Mouse (Mus musculus) kidney, adult 2 months (tissue): Measurements from ENCODE around the gene Aatk. TPM values are rescaled to one million over a fixed set of nuclear protein-coding genes. Genes with fewer than 3 reads are reported as not detected.

Experiments
- DNase-seq: peaks from one replicate; pipeline ENCODE4 v3.0.0; 2021
- H3K27ac ChIP-seq: fragments of 200-500 bp; 2 replicates; pipeline ENCODE4 v1.5.1; 2012; ENCODE audit warnings: low read depth, low read length, control low read depth, inconsistent platforms; ENCODE audit not compliant: insufficient read depth
- H3K27me3 ChIP-seq: fragments of 200-500 bp; replicated peaks from 2 replicates; pipeline ENCODE4 v1.6.1; 2012; ENCODE audit warnings: mild to moderate bottlenecking, moderate library complexity, low read length, inconsistent platforms; ENCODE audit not compliant: control insufficient read depth, insufficient read depth
- H3K36me3 ChIP-seq: fragments of 200-500 bp; 2 replicates; pipeline ENCODE4 v1.6.1; 2012; ENCODE audit warnings: mild to moderate bottlenecking, moderate library complexity, low read length, inconsistent platforms; ENCODE audit not compliant: control insufficient read depth, insufficient read depth
- H3K4me1 ChIP-seq: fragments of 200-500 bp; 2 replicates; pipeline ENCODE4 v1.6.1; 2011; ENCODE audit warnings: low read length; ENCODE audit not compliant: control insufficient read depth, insufficient read depth
- H3K4me3 ChIP-seq: fragments of 200-500 bp; 2 replicates; pipeline ENCODE4 v1.5.1; 2011; ENCODE audit warnings: mild to moderate bottlenecking, low read depth, low read length, control low read depth; ENCODE audit not compliant: insufficient read depth
- CTCF ChIP-seq: fragments of 200-500 bp; conservative IDR thresholded peaks from 2 replicates; pipeline ENCODE4 v1.5.1; 2011; ENCODE audit warnings: low read depth, mild to moderate bottlenecking, control low read depth, low read length, moderate library complexity, mixed read lengths; ENCODE audit not compliant: insufficient read depth, insufficient read length
- POLR2A ChIP-seq: fragments of 200-500 bp; IDR thresholded peaks from one replicate; pipeline ENCODE4 v1.6.1; 2011; ENCODE audit warnings: low read depth, low read length, control low read depth
- WGBS: fragments of 180-500 bp; shearing (Covaris S2); methylation state at CpG from one replicate; pipeline ENCODE4 v1.1.7; 2018; 5-methylcytosine and 5-hydroxymethylcytosine counted together
- polyA plus RNA-seq: library from polyadenylated mRNA; depleted of rRNA; stranded (reverse); fragments of >200 nt; gene quantifications from 2 replicates; pipeline ENCODE4 v1.2.3, GENCODE M21; 2012

Gene Aatk
- polyA plus RNA-seq, 1 experiment: 5.1 TPM

GRCm38 (mm10) chr11:120032052-120032451, 14.9 kb downstream of the Aatk start:
- 57% methylated on average over 8 of the region's 8 CpGs for WGBS
- DNase-seq: no peak
- no peak overlapping the region for H3K4me3 ChIP-seq
- no peaks in the 10 kb centered on the region for H3K36me3 ChIP-seq
- H3K27me3 ChIP-seq: no peaks in the 10 kb centered on the region
- no peak overlapping the region for H3K27ac ChIP-seq
- TF ChIP-seq CTCF: no peak
- TF ChIP-seq POLR2A: no peak
- peaks cover 6% of the 10 kb centered on the region; the same call in 1 of the 2 replicates for H3K4me1 ChIP-seq

DNA sequence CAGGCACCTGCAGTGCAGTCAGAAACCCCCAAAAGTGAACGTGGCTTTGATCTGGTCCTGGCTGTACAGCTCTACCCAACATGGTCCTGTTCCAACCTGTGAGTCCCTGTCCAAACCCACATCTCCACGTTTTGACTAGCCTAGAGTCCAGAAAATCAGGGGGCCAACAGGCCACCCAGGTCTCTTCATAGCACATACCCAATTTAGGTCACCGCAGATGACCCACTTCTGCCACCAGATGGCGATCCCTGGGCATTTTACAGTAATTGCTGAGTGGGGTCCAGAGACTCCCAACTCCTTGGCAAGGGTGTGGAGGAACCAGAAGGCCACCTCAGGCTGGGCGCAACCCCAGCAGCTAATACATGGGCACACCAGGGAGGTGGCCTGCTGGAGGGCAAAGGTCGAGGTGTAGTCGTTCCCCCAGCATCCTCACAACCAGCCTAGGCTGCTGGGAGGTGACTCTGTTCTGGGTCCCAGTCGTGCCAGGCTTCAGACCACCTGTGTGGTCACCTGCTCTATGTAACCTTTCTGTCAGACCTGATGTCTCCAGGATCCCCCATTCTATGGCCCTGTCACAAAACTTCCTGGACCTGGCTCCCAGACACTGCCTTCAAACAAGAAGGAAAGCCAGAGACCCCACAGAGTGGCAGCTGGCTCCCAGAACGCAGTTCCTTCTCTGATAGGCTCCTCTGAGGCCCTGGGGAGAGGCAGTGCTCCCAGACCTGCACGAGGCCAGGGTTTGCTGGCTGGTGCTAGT, 16.6 kb downstream of the Aatk start:
- 29% methylated on average over 10 of the region's 10 CpGs for WGBS

GRCm38 (mm10) chr11:120029431-120030144, 17.4 kb downstream of the Aatk start:
- TF ChIP-seq POLR2A (no peak), CTCF (no peak)
- WGBS: 39% methylated on average over 9 of the region's 9 CpGs
- no peaks in the 10 kb centered on the region for H3K27me3 ChIP-seq
- peaks cover 6% of the 10 kb centered on the region; the same call in 1 of the 2 replicates for H3K4me1 ChIP-seq
- no peak overlapping the region for H3K4me3 ChIP-seq
- H3K36me3 ChIP-seq: no peaks in the 10 kb centered on the region
- H3K27ac ChIP-seq: no peak overlapping the region; the same call in 1 of the 2 replicates
- peak; percentile 90 for DNase-seq

More for the DNA sequence above, 16.6 kb downstream of the Aatk start:
- Histone ChIP-seq H3K36me3 (no peaks in the 10 kb centered on the region), H3K4me3 (no peak overlapping the region), H3K27me3 (no peaks in the 10 kb centered on the region), H3K4me1 (peaks cover 6% of the 10 kb centered on the region; the same call in 1 of the 2 replicates), H3K27ac (no peak overlapping the region; the same call in 1 of the 2 replicates)
- TF ChIP-seq CTCF (peak; percentile 72), POLR2A (no peak)
- peak; percentile 69 for DNase-seq

GRCm38 (mm10) chr11:120028319-120029092, 18.5 kb downstream of the Aatk start:
- DNase-seq: peak; percentile 93

DNA sequence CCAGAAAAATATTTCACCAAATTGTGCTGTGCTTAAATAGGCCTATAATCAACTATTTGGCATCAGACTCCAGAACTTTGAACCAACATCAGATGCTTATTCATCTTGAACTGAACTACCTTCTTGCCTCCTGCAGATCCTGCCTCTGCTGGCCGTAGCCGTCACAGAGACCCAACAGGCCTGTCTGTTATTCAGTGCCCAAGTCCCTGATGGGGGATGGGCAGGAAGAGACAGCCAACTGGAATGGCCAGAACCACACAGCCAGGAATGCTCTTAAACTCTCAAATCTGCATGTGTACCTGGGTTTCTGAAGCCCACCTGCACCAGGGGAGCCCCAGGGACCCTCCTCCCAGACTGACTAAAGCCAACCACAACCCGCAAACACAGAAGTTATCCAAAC, 20.0 kb downstream of the Aatk start:
- H3K36me3 ChIP-seq: no peaks in the 10 kb centered on the region
- DNase-seq: peak; percentile 64
- TF ChIP-seq POLR2A (no peak), CTCF (no peak)
- WGBS: 69% methylated on average over 3 of the region's 3 CpGs
- H3K4me3 ChIP-seq: no peak overlapping the region
- H3K27me3 ChIP-seq: no peaks in the 10 kb centered on the region
- no peak overlapping the region for H3K27ac ChIP-seq
- peaks cover 6% of the 10 kb centered on the region; the same call in 1 of the 2 replicates for H3K4me1 ChIP-seq

More at GRCm38 (mm10) chr11:120028319-120029092, 18.5 kb downstream of the Aatk start:
- no peak overlapping the region for H3K27ac ChIP-seq
- WGBS: 43% methylated on average over 18 of the region's 18 CpGs
- peaks cover 6% of the 10 kb centered on the region; the same call in 1 of the 2 replicates for H3K4me1 ChIP-seq
- H3K36me3 ChIP-seq: no peaks in the 10 kb centered on the region
- no peak overlapping the region for H3K4me3 ChIP-seq
- TF ChIP-seq CTCF (no peak), POLR2A (no peak)
- no peaks in the 10 kb centered on the region for H3K27me3 ChIP-seq

GRCm38 (mm10) chr11:120022841-120023240, 24.1 kb downstream of the Aatk start:
- no peak for DNase-seq
- H3K36me3 ChIP-seq: no peaks in the 10 kb centered on the region
- H3K27ac ChIP-seq: no peak overlapping the region
- H3K27me3 ChIP-seq: no peaks in the 10 kb centered on the region
- TF ChIP-seq CTCF: no peak
- 77% methylated on average over 12 of the region's 12 CpGs for WGBS
- H3K4me3 ChIP-seq: no peak overlapping the region
- H3K4me1 ChIP-seq: no peaks in the 10 kb centered on the region

- Histone ChIP-seq H3K4me1 (no peaks in the 10 kb centered on the region), H3K27me3 (no peaks in the 10 kb centered on the region), H3K36me3 (no peaks in the 10 kb centered on the region), H3K4me3 (no peak overlapping the region), H3K27ac (no peak overlapping the region)
- WGBS: 77% methylated on average over 8 of the region's 8 CpGs
- no peak for DNase-seq
- no peak for TF ChIP-seq CTCF
- TF ChIP-seq POLR2A: no peak
Measured at GRCm38 (mm10) chr11:120022216-120022615, 24.8 kb downstream of the Aatk start.
